Mouse (Mus musculus) left cerebral cortex, adult 2 months (tissue): ENCODE measurements at regions not wholly inside any gene's neighbourhood (a gene's known extent, or its start where the extent isn't known, plus 50 kb on each side); places are given as distances from the start of the nearest gene placed in this dataset.

Experiments used
- DNase-seq, 2 experiments: peaks; one replicate each; pipeline ENCODE4 v3.0.0; 2021 to 2022; ENCODE audit warnings: low spot score in 2 of 2, mixed read lengths in 1 of 2; ENCODE audit errors: extremely low spot score in 1 of 2
- H3K27ac ChIP-seq: fragments of 200-600 bp; 2 replicates; pipeline ENCODE4 v1.8.1; 2022
- H3K4me3 ChIP-seq: fragments of 200-600 bp; 2 replicates; pipeline ENCODE4 v1.8.1; 2022
- CTCF ChIP-seq: fragments of 200-600 bp; IDR thresholded peaks from 2 replicates; pipeline ENCODE4 v1.8.1; 2022; ENCODE audit warnings: antibody characterized with exemption, mild to moderate bottlenecking, moderate library complexity
- intact Hi-C: fragments of 180-260 bp; cut with DNase I; formaldehyde crosslinking; loops from one replicate; pipeline ENCODE4 v1.15.1; 2025

GRCm38 (mm10) chr16:66017040-66017439, 202.0 kb downstream of the Vgll3 start:
- no peak for TF ChIP-seq CTCF
- no peak for DNase-seq
- intact Hi-C loops: no loop called here
- Histone ChIP-seq H3K27ac (no peak overlapping the region), H3K4me3 (no peak overlapping the region)

GRCm38 (mm10) chr16:66023397-66023796, 208.3 kb downstream of the Vgll3 start:
- Histone ChIP-seq H3K4me3 (no peak overlapping the region), H3K27ac (no peak overlapping the region)
- intact Hi-C loops: no loop called here
- DNase-seq: no peak
- no peak for TF ChIP-seq CTCF
